13 mouse cellular contexts compared by ENCODE assay signal in the genomic region with DNA sequence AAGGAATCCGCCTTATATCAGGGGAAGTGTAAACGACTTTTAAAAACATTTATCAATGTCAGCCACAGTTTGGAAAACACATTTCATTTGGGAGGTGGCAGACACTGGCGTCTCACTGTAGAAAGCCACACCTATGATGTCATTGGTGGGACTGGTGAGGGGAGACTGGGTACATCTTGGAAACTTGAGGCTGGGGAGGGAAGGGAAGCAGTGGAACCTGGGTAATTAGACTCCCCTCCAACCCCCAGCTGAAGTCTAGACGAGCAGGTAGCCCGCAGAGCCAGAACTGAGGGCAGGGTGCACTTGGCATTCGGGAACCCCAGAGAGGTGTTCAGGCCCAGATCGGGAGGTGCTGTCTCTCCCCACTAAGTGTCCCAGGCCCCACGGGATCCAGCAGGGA.
DNase-seq lines count a peak whose midpoint lies in the region; ATAC-seq and TF ChIP-seq lines count a peak whose summit lies in the region.
"Had no signal": no experiment of that assay in that cellular context is flagged by ENCODE, and none has a peak within 500 bp of the region (broad histone marks: within the 10 kb centered on the region; RNA-seq: fewer than 3 reads in every experiment).

No protein-coding gene starts in this region.

- peaks cover 26% of the 10 kb centered on the region for H3K4me1 ChIP-seq in heart, embryonic 11.5 days (ENCODE audit: control insufficient read depth, insufficient read depth, low read length)
- H3K4me1 ChIP-seq in kidney, embryonic 16.5 days (ENCODE audit: insufficient read depth, low read length) = peaks cover 25% of the 10 kb centered on the region
- H3K4me1 ChIP-seq in E14TG2a.4 (replicated peaks; ENCODE audit: low read depth, low read length) = peaks cover 46% of the 10 kb centered on the region
- peaks cover 45% of the 10 kb centered on the region for H3K4me1 ChIP-seq in hindbrain, embryonic 12.5 days

- no peaks in the 10 kb centered on the region for H3K9me3 ChIP-seq in heart, embryonic 11.5 days (replicated peaks; ENCODE audit: control insufficient read depth, low read length)
- H3K9me3 ChIP-seq in kidney, embryonic 16.5 days (ENCODE audit: low read length) = no peaks in the 10 kb centered on the region
- no peaks in the 10 kb centered on the region for H3K9me3 ChIP-seq in E14TG2a.4 (ENCODE audit: low read length)
- no peaks in the 10 kb centered on the region for H3K9me3 ChIP-seq in hindbrain, embryonic 12.5 days (replicated peaks)
- H3K9me3 ChIP-seq: stomach, embryonic 15.5 days had no signal

- no peak overlapping the region for H3K4me3 ChIP-seq in heart, embryonic 11.5 days (ENCODE audit: low read depth, low read length)
- H3K4me3 ChIP-seq in kidney, embryonic 16.5 days (ENCODE audit: low read length) = no peak overlapping the region
- peak overlapping the region; percentile 52 for H3K4me3 ChIP-seq in E14TG2a.4 (replicated peaks; ENCODE audit: low read length)
- no peak overlapping the region for H3K4me3 ChIP-seq in hindbrain, embryonic 12.5 days
- H3K4me3 ChIP-seq: stomach, embryonic 15.5 days had no signal

- H3K27me3 ChIP-seq in heart, embryonic 11.5 days (ENCODE audit: control insufficient read depth, insufficient read depth, low read length) = peaks cover under 1% of the 10 kb centered on the region; the same call in 1 of the 2 replicates
- H3K27me3 ChIP-seq in kidney, embryonic 16.5 days (ENCODE audit: insufficient read depth, low read length) = no peaks in the 10 kb centered on the region
- H3K27me3 ChIP-seq in E14TG2a.4 (ENCODE audit: insufficient read depth, low read length) = no peaks in the 10 kb centered on the region
- no peaks in the 10 kb centered on the region for H3K27me3 ChIP-seq in hindbrain, embryonic 12.5 days
- H3K27me3 ChIP-seq: stomach, embryonic 15.5 days had no signal

- no peak overlapping the region for H3K9ac ChIP-seq in heart, embryonic 11.5 days (ENCODE audit: low read depth, low read length)
- no peak overlapping the region; the same call in 1 of the 2 replicates for H3K9ac ChIP-seq in kidney, embryonic 16.5 days (replicated peaks; ENCODE audit: low read length)
- no peak overlapping the region for H3K9ac ChIP-seq in hindbrain, embryonic 12.5 days
- H3K9ac ChIP-seq: stomach, embryonic 15.5 days had no signal

- H3K36me3 ChIP-seq in heart, embryonic 11.5 days (ENCODE audit: control insufficient read depth, insufficient read depth, low read length) = no peaks in the 10 kb centered on the region
- no peaks in the 10 kb centered on the region for H3K36me3 ChIP-seq in kidney, embryonic 16.5 days (ENCODE audit: insufficient read depth, low read length)
- no peaks in the 10 kb centered on the region for H3K36me3 ChIP-seq in E14TG2a.4 (ENCODE audit: insufficient read depth, low read length)
- H3K36me3 ChIP-seq in hindbrain, embryonic 12.5 days = no peaks in the 10 kb centered on the region
- H3K36me3 ChIP-seq: stomach, embryonic 15.5 days had no signal

- peak; percentile 3; the same call in 1 of the 2 replicates for ATAC-seq in heart, embryonic 11.5 days (replicated peaks; ENCODE audit: insufficient number of reproducible peaks, low FRiP score, low TSS enrichment)
- ATAC-seq in kidney, embryonic 16.5 days (ENCODE audit: low FRiP score, low TSS enrichment) = no peak
- no peak for ATAC-seq in hindbrain, embryonic 12.5 days (ENCODE audit: low FRiP score)

- WGBS in heart, embryonic 11.5 days (ENCODE audit: insufficient replicate concordance) = 14% methylated on average over 8 of the region's 8 CpGs
- WGBS in kidney, embryonic 16.5 days = 35% methylated on average over 8 of the region's 8 CpGs
- 39% methylated on average over 8 of the region's 8 CpGs for WGBS in hindbrain, embryonic 12.5 days

- intact Hi-C loops in heart, postnatal 10 days (cut with DNase I) = no loop called here

- no peak overlapping the region; the same call in none of the 2 replicates for H3K4me2 ChIP-seq in heart, embryonic 11.5 days
- no peak overlapping the region for H3K4me2 ChIP-seq in kidney, embryonic 16.5 days (replicated peaks; ENCODE audit: low read depth, low read length)
- no peak overlapping the region for H3K4me2 ChIP-seq in hindbrain, embryonic 12.5 days (replicated peaks)
- H3K4me2 ChIP-seq: stomach, embryonic 15.5 days had no signal

- no peak for DNase-seq in heart, postnatal 10 days
- no peak for DNase-seq in kidney, postnatal 36 days
- DNase-seq in thymus, adult 18-20 months = no peak
- no peak for DNase-seq in testis, postnatal 14 days (ENCODE audit: low spot score)
- DNase-seq: B cell, adult 2 months; cerebellum, adult 2 months; thymus, postnatal 4 days had no signal

- no peak for TF ChIP-seq CTCF in E14TG2a.4 (conservative IDR thresholded peaks at IDR 0.05; ENCODE audit: low read length)

- peak overlapping the region; percentile 75 for H3K27ac ChIP-seq in heart, embryonic 11.5 days (ENCODE audit: low read depth, low read length)
- H3K27ac ChIP-seq in kidney, embryonic 16.5 days (ENCODE audit: low read length) = peak overlapping the region; percentile 31; the same call in 1 of the 2 replicates
- H3K27ac ChIP-seq in hindbrain, embryonic 12.5 days = peak overlapping the region; percentile 68
- H3K27ac ChIP-seq: kidney, postnatal 0 days; stomach, embryonic 15.5 days had no signal
